Mouse (Mus musculus): Measurements from ENCODE around the gene Slc22a2. TPM values are rescaled to one million over a fixed set of nuclear protein-coding genes. Genes with fewer than 3 reads are reported as not detected.

Gene Slc22a2
- polyA plus RNA-seq, 1 experiment = not detected

DNA sequence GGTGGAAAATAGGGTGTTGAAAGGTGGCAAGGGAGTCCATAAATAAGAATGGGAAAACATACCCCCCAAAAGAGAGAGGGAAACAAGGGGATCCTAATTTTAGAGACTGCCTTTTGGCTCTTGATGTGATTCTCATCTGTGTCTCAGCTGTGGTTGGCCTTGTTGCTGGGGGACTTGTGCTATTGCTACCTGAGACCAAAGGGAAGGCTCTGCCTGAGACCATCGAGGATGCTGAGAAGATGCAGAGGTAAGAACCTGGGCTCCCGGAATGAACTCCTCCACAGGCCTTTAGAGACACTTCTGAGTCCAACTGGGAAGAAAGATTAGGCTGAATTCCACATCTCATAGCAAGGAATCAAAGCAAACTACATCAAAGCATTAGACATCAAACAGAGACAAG lies 35.7 kb downstream of the Slc22a2 start:
- Histone ChIP-seq H3K36me3 (ENCODE audit: control insufficient read depth) (no peaks in the 10 kb centered on the region), H3K9me3 (ENCODE audit: control insufficient read depth, low read length) (peaks cover 9% of the 10 kb centered on the region), H3K4me1 (ENCODE audit: control insufficient read depth) (no peaks in the 10 kb centered on the region), H3K27me3 (ENCODE audit: control insufficient read depth) (no peaks in the 10 kb centered on the region; the same call in 1 of the 2 replicates), H3K4me3 (replicated peaks) (no peak overlapping the region)
- TF ChIP-seq TAL1 (IDR thresholded peaks at IDR 0.05; ENCODE audit: low read length) (no peak), GATA1 (IDR thresholded peaks at IDR 0.05; ENCODE audit: low read length) (no peak)

DNA sequence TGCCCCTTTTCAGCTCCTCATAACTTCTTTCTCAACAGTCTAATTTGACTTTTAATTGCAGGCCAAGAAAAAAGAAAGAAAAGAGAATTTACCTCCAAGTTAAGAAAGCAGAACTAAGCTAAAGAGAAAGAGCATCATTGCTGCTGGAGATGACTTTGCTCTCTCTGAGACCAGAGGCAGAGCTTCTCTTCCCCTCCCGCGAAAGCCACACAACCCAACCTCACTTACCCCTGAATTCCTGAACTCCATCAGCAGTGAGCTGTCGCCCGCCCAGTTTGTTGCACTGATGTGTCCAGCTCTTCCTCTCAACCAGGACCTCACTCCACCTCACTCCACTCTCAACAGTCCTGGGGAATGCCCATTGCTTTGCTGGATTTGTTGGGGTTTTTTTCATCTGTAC lies 44.1 kb downstream of the Slc22a2 start:
- H3K4me1 ChIP-seq (ENCODE audit: control insufficient read depth) = no peaks in the 10 kb centered on the region
- H3K4me3 ChIP-seq (replicated peaks) = no peak overlapping the region
- H3K36me3 ChIP-seq (ENCODE audit: control insufficient read depth) = no peaks in the 10 kb centered on the region
- no peak for TF ChIP-seq TAL1 (IDR thresholded peaks at IDR 0.05; ENCODE audit: low read length)
- TF ChIP-seq GATA1 (IDR thresholded peaks at IDR 0.05; ENCODE audit: low read length) = no peak
- H3K27me3 ChIP-seq (ENCODE audit: control insufficient read depth) = peaks cover 3% of the 10 kb centered on the region; the same call in 1 of the 2 replicates
- peaks cover 32% of the 10 kb centered on the region for H3K9me3 ChIP-seq (ENCODE audit: control insufficient read depth, low read length)

DNA sequence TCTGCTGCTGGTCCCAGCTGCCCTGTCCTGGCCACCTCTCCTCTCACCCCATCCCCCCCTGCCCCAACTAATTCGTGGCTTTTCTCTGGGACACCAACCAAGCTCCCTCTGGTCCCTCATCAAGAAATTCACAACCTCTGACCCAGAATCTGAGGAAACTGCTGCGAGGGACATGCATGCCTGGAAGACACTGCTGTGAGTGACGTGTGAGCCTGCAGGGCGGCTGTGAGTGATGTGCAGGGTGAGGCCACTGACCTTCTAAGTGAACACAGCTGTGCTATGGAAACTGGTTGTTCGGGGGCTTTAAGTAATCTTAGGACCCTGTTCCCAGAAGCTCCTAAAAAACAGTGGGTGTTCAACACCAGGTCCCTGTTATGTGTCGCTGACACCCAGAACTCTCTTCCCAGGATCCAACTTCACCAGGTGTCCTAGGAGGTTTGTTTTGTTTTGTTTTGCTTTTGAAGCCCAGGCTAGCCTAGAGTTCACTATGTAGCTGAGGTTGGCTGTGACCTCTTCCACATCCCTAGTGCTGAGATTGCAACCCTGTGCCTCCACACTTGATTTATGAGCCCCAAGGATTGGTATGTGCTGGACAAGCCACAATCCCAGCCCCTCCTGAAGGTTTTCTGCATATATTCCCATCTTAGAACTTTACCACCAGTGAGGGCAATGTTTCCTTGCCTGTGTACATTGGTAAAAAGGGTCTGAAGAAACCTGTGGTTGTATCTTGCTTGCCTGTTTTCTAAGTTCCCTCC lies 47.2 kb downstream of the Slc22a2 start:
- TF ChIP-seq GATA1 (IDR thresholded peaks at IDR 0.05; ENCODE audit: low read length) = no peak
- TF ChIP-seq TAL1 (IDR thresholded peaks at IDR 0.05; ENCODE audit: low read length) = no peak
- Histone ChIP-seq H3K36me3 (ENCODE audit: control insufficient read depth) (no peaks in the 10 kb centered on the region), H3K9me3 (ENCODE audit: control insufficient read depth, low read length) (peaks cover 8% of the 10 kb centered on the region), H3K4me3 (replicated peaks) (no peak overlapping the region), H3K27me3 (ENCODE audit: control insufficient read depth) (no peaks in the 10 kb centered on the region; the same call in 1 of the 2 replicates), H3K4me1 (ENCODE audit: control insufficient read depth) (no peaks in the 10 kb centered on the region)

DNA sequence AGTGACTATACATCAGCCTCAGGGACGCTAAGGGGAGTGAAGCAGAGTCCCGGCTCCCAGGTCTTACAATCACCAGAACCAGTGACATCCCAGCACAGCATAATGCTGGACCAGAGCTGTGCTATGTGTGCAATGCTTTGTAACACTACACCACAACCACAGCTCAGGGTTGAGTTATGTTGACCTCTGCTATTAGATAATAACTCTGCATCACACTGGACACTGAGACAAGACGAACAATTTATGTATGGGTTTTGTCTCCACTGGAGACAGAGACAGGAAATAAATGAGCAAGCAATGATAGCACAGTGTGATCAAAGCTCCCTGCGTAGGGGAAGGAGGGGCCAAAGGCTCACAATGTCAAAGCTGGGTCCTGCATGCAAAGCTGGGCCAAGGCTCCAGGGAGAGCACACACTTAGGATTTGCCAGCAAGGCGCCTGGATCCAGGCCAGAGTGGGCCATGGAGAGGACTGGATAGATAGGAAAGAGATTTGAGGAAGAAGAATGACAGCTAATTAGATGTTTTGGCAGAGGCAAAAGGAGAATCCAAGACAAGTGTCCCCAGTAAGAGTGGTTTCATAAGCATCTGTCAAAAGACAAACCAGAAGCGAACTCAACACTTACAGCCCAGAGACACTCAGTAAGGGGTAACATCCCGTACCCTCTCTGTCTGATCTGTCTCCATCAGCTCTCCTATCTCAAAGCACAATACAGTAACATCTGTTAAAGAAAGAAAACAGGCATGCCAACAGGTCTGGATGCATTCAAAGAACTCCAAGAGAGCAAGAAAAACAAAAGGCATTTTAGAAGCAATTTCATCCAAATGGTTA lies 48.1 kb downstream of the Slc22a2 start:
- Histone ChIP-seq H3K27me3 (ENCODE audit: control insufficient read depth) (no peaks in the 10 kb centered on the region), H3K4me1 (ENCODE audit: control insufficient read depth) (no peaks in the 10 kb centered on the region), H3K9me3 (ENCODE audit: control insufficient read depth, low read length) (peaks cover under 1% of the 10 kb centered on the region; the same call in 1 of the 2 replicates), H3K4me3 (replicated peaks) (no peak overlapping the region), H3K36me3 (ENCODE audit: control insufficient read depth) (no peaks in the 10 kb centered on the region)
- no peak for TF ChIP-seq GATA1 (IDR thresholded peaks at IDR 0.05; ENCODE audit: low read length)
- TF ChIP-seq TAL1 (IDR thresholded peaks at IDR 0.05; ENCODE audit: low read length) = no peak

DNA sequence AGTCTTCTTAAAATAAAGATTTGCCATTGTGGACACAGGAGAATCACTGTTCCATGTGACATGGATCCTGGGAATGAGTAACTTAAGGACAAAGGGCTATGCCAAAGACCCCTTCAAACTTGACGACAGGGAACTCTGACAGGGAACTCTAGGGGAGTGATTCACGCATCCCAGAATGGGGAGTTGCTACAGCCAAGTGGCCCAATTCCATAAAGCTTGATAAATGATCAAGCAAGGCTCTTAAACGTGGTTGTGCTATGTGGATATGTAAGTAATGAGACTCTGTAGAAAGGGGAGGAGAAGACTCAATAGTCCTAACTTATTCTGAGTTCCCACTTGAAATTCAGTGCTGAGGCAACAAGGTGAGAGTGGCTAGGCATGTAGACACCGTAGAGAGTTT lies 50.9 kb downstream of the Slc22a2 start:
- H3K27me3 ChIP-seq (ENCODE audit: control insufficient read depth) = no peaks in the 10 kb centered on the region; the same call in 1 of the 2 replicates
- no peaks in the 10 kb centered on the region for H3K4me1 ChIP-seq (ENCODE audit: control insufficient read depth)
- peaks cover 5% of the 10 kb centered on the region for H3K9me3 ChIP-seq (ENCODE audit: control insufficient read depth, low read length)
- no peak for TF ChIP-seq GATA1 (IDR thresholded peaks at IDR 0.05; ENCODE audit: low read length)
- no peak for TF ChIP-seq TAL1 (IDR thresholded peaks at IDR 0.05; ENCODE audit: low read length)
- no peak overlapping the region for H3K4me3 ChIP-seq (replicated peaks)
- H3K36me3 ChIP-seq (ENCODE audit: control insufficient read depth) = no peaks in the 10 kb centered on the region

DNA sequence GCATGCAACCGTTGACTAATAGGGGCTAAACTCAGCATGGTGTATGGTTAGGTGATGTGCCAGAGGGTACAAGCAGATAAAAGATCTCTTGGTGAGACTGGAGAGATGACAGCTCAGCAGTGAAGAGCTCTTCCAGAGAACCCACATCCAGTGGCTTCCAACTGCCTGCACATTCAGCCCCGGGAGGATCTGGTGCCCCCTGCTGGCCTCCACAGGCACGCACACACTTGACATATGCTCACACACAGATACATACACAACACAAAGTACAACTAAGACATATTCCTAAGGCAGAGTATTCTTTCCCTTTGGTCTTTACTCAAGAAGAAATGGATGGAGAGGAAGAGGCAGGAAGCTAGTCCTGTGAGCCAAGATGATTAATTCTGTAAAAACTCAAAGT lies 55.7 kb downstream of the Slc22a2 start:
- Histone ChIP-seq H3K9me3 (ENCODE audit: control insufficient read depth, low read length) (peaks cover 5% of the 10 kb centered on the region), H3K27me3 (ENCODE audit: control insufficient read depth) (no peaks in the 10 kb centered on the region; the same call in 1 of the 2 replicates), H3K4me1 (ENCODE audit: control insufficient read depth) (no peaks in the 10 kb centered on the region), H3K4me3 (replicated peaks) (no peak overlapping the region), H3K36me3 (ENCODE audit: control insufficient read depth) (no peaks in the 10 kb centered on the region)
- no peak for TF ChIP-seq GATA1 (IDR thresholded peaks at IDR 0.05; ENCODE audit: low read length)
- no peak for TF ChIP-seq TAL1 (IDR thresholded peaks at IDR 0.05; ENCODE audit: low read length)

DNA sequence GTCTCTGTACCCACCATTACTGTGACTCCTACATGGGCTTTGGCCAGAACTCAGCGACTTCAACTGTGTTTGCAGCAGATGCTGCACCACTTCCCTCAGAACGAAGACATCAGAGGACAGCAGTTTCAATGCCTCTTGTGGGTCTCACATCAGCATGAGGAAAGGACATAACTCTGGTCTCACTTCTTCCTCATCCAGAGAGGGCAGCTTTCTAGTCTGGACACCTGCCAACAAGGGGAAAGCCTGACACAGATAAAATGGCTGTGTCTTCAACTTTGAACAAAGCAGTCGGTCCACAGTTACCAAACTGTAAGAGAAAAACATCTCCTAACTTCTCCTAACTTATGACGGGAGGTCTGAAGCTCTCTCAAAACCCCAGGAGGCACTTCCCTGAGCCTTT lies 57.2 kb downstream of the Slc22a2 start:
- TF ChIP-seq GATA1 (IDR thresholded peaks at IDR 0.05; ENCODE audit: low read length) (no peak), TAL1 (IDR thresholded peaks at IDR 0.05; ENCODE audit: low read length) (no peak)
- H3K4me3 ChIP-seq (replicated peaks) = no peak overlapping the region
- H3K36me3 ChIP-seq (ENCODE audit: control insufficient read depth) = no peaks in the 10 kb centered on the region
- no peaks in the 10 kb centered on the region; the same call in 1 of the 2 replicates for H3K27me3 ChIP-seq (ENCODE audit: control insufficient read depth)
- no peaks in the 10 kb centered on the region for H3K4me1 ChIP-seq (ENCODE audit: control insufficient read depth)
- peaks cover 5% of the 10 kb centered on the region for H3K9me3 ChIP-seq (ENCODE audit: control insufficient read depth, low read length)

DNA sequence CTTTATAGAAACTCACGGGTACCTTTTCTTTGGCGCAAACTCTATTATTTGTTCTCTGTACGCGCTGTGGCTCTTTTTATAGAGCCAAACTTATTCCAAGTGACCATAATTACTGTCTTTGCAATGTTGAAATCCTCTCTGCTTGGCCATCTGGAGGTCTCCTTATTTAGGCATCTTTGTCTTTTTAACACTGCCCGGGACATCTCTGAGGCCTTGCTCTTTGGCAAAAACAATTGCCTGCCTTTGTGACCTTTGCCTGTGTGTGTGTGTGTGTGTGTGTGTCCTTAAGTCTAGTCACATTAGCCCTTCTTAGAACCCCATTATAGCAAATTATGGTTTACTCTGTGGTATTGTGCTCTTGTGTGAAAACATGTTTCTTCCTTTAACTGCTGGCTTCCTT lies 61.5 kb downstream of the Slc22a2 start:
- H3K27me3 ChIP-seq (ENCODE audit: control insufficient read depth) = no peaks in the 10 kb centered on the region

DNA sequence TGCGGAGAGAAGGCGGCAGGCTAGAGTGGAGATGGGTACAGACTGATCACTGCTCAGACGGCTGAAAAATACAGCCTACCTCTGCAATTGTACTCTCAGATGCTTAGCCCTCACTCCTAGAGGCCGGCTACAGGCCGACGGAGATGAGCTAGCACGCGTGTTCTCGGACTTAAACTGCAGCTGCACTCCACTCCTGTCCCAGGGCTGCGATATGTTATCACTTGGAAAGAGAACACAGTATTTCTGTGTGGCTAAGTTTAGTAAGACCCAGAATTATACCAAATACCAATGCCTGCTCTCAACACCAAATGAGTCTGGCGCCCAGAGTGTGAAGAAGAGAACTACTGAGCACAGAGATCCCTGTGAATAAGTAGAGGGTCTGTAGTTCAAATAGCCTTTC lies 68.7 kb downstream of the Slc22a2 start:
- no peaks in the 10 kb centered on the region for H3K9me3 ChIP-seq (ENCODE audit: control insufficient read depth, low read length)
- TF ChIP-seq TAL1 (IDR thresholded peaks at IDR 0.05; ENCODE audit: low read length) (no peak), GATA1 (IDR thresholded peaks at IDR 0.05; ENCODE audit: low read length) (no peak)
- no peaks in the 10 kb centered on the region for H3K36me3 ChIP-seq (ENCODE audit: control insufficient read depth)
- no peaks in the 10 kb centered on the region for H3K27me3 ChIP-seq (ENCODE audit: control insufficient read depth)
- H3K4me3 ChIP-seq (replicated peaks) = no peak overlapping the region
- H3K4me1 ChIP-seq (ENCODE audit: control insufficient read depth) = no peaks in the 10 kb centered on the region

More for the DNA sequence above, 61.5 kb downstream of the Slc22a2 start:
- no peaks in the 10 kb centered on the region for H3K9me3 ChIP-seq (ENCODE audit: control insufficient read depth, low read length)
- H3K4me1 ChIP-seq (ENCODE audit: control insufficient read depth) = no peaks in the 10 kb centered on the region
- TF ChIP-seq GATA1 (IDR thresholded peaks at IDR 0.05; ENCODE audit: low read length) (no peak), TAL1 (IDR thresholded peaks at IDR 0.05; ENCODE audit: low read length) (no peak)
- H3K36me3 ChIP-seq (ENCODE audit: control insufficient read depth) = no peaks in the 10 kb centered on the region
- H3K4me3 ChIP-seq (replicated peaks) = no peak overlapping the region

Measured in erythroblast, embryonic 14.5 days (primary cell).